Mouse (Mus musculus) heart, embryonic 11.5 days (tissue): ENCODE results near the gene Gm20498. TPM values are rescaled to one million over a fixed set of nuclear protein-coding genes. Genes with fewer than 3 reads are reported as not detected.
"Not testable (repeated sequence)": the region's sequence is repeated elsewhere in the genome, so short reads cannot be mapped to it uniquely, and the experiment has no call there.

ENCODE experiments used
- ATAC-seq: fragments of 200-750 bp; cut with Nextera tagmentation; replicated peaks from 2 replicates; pipeline ENCODE4 v1.8.0; 2017; ENCODE audit warnings: moderate library complexity; ENCODE audit not compliant: insufficient number of reproducible peaks, low FRiP score, low TSS enrichment
- H3K27ac ChIP-seq: fragments of 300-500 bp; sonication (generic); 2 replicates; pipeline ENCODE4 v1.5.1; 2014; ENCODE audit warnings: mild to moderate bottlenecking, low read depth, low read length
- H3K27me3 ChIP-seq: fragments of 300-500 bp; sonication (generic); 2 replicates; pipeline ENCODE4 v1.6.1; 2014; ENCODE audit warnings: mild to moderate bottlenecking, low read length, mixed read lengths; ENCODE audit not compliant: control insufficient read depth, insufficient read depth
- H3K36me3 ChIP-seq: fragments of 300-500 bp; sonication (generic); 2 replicates; pipeline ENCODE4 v1.6.1; 2014; ENCODE audit warnings: mild to moderate bottlenecking, low read length, moderate library complexity, mixed read lengths; ENCODE audit not compliant: control insufficient read depth, insufficient read depth
- H3K4me1 ChIP-seq: fragments of 300-500 bp; sonication (generic); 2 replicates; pipeline ENCODE4 v1.6.1; 2014; ENCODE audit warnings: low read length; ENCODE audit not compliant: control insufficient read depth, insufficient read depth
- H3K4me2 ChIP-seq: fragments of 300-500 bp; sonication (generic); 2 replicates; pipeline ENCODE4 v1.6.1; 2014; ENCODE audit warnings: mild to moderate bottlenecking, moderate library complexity
- H3K4me3 ChIP-seq: fragments of 300-500 bp; sonication (generic); 2 replicates; pipeline ENCODE4 v1.5.1; 2014; ENCODE audit warnings: low read depth, low read length
- H3K9ac ChIP-seq: fragments of 300-500 bp; sonication (generic); 2 replicates; pipeline ENCODE4 v1.6.1; 2014; ENCODE audit warnings: mild to moderate bottlenecking, low read depth, low read length, moderate library complexity
- H3K9me3 ChIP-seq: fragments of 300-500 bp; sonication (generic); replicated peaks from 2 replicates; pipeline ENCODE4 v1.6.1; 2016; ENCODE audit warnings: low read length; ENCODE audit not compliant: control insufficient read depth
- WGBS: fragments of 180-500 bp; shearing (Covaris S2); extraction: QIAGEN DNeasy Blood & Tissue Kit; methylation state at CpG from one replicate; pipeline ENCODE4 v1.1.7; 2014; ENCODE audit not compliant: insufficient replicate concordance; 5-methylcytosine and 5-hydroxymethylcytosine counted together
- polyA plus RNA-seq: library from polyadenylated mRNA; unstranded; fragments of >200 nt; fragmentation: Nextera tagmentation; extraction: Ambion mirVana; gene quantifications from 2 replicates; pipeline ENCODE4 v1.2.1, GENCODE M21; 2014

Gm20498 gene
- 32.9 and 36.3 TPM in 2 replicates for polyA plus RNA-seq

DNA sequence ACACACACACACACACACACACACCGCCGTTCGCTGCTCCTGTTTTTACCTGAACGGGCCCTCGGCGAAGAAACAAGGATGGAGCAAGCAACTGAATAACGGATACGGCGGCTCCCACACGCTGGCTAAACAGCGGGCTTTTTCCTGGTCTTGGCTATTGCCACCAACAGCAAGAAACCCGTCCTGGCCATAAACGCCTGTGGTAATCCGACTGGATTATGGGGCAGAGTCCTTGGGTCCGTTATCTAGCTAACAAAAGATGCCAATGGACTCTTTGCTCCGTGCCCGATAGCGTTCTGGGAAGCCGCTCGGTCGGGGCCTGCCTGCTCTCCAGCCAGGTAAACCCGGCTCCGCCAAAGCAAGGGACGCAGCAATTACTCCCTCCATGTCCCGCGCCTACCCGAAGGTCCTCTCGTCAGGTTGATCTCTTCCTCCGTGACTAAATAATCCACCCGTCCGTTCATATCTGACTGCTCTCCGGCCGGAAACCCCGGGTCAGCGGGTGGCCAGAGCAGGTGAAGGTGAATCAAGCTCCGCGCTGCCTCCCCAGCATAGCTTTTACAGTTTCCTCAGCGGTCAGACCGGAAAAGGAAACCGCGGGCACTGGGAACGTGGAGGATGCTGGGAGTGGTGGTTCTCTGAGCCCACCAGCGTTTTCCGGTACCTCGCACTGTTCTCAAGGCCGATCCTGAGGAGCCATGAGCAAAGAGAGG lies at the start of gene Gm20498, which contains the start of gene Synj2bp:
Gene Gm20498 (minus strand): TSS at position 590 of the 713 bp plus-strand sequence.
Gene Synj2bp (minus strand): TSS at position 596 of the 713 bp plus-strand sequence.
- Histone ChIP-seq H3K4me3 (peak within 1 kb of the TSS; percentile 66), H3K4me2 (peak within 1 kb of the TSS; percentile 66), H3K4me1 (peaks cover 5% of the 10 kb centered on the region; the same call in 1 of the 2 replicates), H3K27me3 (no peaks in the 10 kb centered on the region), H3K27ac (peak within 1 kb of the TSS; percentile 62), H3K9ac (peak within 1 kb of the TSS; percentile 76), H3K9me3 (no peaks in the 10 kb centered on the region), H3K36me3 (no peaks in the 10 kb centered on the region)
- peak; percentile 75 for ATAC-seq
- WGBS = under 1% methylated on average over 46 of the region's 46 CpGs

DNA sequence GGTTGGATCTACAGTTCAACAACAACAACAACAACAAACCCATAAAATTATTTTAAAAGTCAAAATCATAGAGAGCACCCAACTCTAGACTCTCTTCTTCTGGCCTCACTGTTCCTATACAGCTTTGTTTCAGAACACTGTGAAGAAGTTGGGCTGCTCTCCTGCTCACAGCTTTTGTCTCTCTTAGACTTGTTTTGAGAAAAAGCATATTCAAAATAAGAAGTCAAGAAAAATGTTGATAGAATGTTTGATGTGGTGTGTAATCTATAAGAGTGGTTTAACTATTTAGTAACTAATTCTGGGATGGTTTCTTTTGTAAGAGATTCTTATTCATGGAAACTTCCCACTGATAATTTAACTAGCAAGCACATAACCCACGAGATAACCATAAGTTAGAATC lies 35.7 kb upstream of the Gm20498 start, which contains the start of gene Adam21:
Gene Adam21 (minus strand): TSS at position 101 of the 400 bp plus-strand sequence.
- 94% methylated on average over 1 of the region's 1 CpGs for WGBS
- ATAC-seq = no peak
- Histone ChIP-seq H3K27ac (no peak within 1 kb of the TSS), H3K27me3 (no peaks in the 10 kb centered on the region), H3K4me1 (no peaks in the 10 kb centered on the region), H3K4me3 (no peak within 1 kb of the TSS), H3K9ac (no peak within 1 kb of the TSS), H3K36me3 (peaks cover 5% of the 10 kb centered on the region), H3K9me3 (no peaks in the 10 kb centered on the region), H3K4me2 (no peak within 1 kb of the TSS)

DNA sequence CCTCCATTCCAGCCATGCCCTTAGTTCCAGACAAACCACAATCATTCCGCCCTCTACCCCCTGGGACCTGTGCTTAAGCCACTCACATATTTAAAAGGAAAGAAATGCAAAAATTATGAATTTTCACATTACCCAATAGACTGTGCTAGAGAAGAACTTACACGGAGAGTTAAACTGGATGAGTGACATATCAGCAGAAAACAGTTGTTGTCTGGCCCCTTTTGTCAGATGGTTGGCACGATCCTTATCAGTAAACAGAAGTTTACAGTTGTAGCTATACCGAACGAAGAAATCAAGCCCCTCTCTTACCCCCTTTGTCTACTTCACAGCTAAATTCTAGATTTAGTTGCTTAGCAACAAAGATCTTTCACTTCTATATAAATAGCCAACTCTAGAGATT lies 35.2 kb upstream of the Gm20498 start:
- WGBS = 79% methylated on average over 5 of the region's 5 CpGs
- H3K4me2 ChIP-seq = no peak overlapping the region
- H3K9ac ChIP-seq = no peak overlapping the region
- no peaks in the 10 kb centered on the region for H3K27me3 ChIP-seq
- H3K27ac ChIP-seq = no peak overlapping the region
- peaks cover 5% of the 10 kb centered on the region for H3K36me3 ChIP-seq
- no peak overlapping the region for H3K4me3 ChIP-seq
- no peaks in the 10 kb centered on the region for H3K9me3 ChIP-seq
- H3K4me1 ChIP-seq = no peaks in the 10 kb centered on the region
- no peak for ATAC-seq

DNA sequence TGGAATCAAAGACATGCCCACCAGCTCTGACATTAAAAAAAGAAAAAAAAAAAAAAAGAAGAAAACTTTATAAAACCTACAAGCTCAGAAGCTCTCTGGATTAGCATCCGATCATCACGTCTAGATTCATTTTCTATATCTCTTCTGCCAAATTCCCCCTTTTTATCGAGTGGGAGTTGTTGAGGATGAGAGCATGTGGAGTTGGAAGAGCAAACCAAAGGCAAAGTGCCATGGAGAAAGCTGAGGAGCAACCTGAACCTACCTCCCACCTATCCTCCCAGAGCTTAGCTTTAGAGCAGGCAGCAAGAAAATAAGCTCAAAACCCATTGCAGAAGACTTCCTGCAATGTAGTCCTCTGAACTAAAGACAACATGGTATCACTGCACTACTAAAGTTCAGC lies 31.5 kb upstream of the Gm20498 start:
- Histone ChIP-seq H3K27me3 (no peaks in the 10 kb centered on the region), H3K4me1 (no peaks in the 10 kb centered on the region), H3K27ac (no peak overlapping the region), H3K36me3 (no peaks in the 10 kb centered on the region), H3K9me3 (no peaks in the 10 kb centered on the region), H3K9ac (no peak overlapping the region), H3K4me2 (no peak overlapping the region), H3K4me3 (no peak overlapping the region)
- 88% methylated on average over 3 of the region's 3 CpGs for WGBS
- no peak for ATAC-seq

DNA sequence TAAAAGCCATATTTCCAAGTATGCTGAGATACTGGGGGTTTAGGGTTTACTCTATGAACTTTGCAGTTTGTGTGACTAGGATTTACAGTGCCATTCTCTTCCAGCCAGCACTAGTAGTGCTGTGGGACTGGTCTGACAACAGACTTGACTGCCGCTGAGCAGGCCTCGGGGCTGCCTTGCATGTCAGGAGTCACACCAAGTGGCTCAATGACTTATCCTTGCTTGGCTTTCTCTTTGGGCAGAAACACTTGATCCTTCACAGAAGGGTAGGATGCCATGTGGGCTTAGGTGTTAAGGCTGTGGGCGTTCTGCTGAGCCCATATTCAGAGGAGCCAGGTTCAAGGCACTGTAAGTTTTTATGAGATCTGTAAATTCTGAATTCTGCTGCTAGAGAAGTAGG lies 16.6 kb upstream of the Gm20498 start:
- Histone ChIP-seq H3K27ac (no peak overlapping the region), H3K4me2 (no peak overlapping the region), H3K4me1 (no peaks in the 10 kb centered on the region), H3K9ac (no peak overlapping the region), H3K4me3 (no peak overlapping the region), H3K9me3 (no peaks in the 10 kb centered on the region), H3K27me3 (no peaks in the 10 kb centered on the region), H3K36me3 (no peaks in the 10 kb centered on the region)
- no peak for ATAC-seq
- 79% methylated on average over 3 of the region's 3 CpGs for WGBS

DNA sequence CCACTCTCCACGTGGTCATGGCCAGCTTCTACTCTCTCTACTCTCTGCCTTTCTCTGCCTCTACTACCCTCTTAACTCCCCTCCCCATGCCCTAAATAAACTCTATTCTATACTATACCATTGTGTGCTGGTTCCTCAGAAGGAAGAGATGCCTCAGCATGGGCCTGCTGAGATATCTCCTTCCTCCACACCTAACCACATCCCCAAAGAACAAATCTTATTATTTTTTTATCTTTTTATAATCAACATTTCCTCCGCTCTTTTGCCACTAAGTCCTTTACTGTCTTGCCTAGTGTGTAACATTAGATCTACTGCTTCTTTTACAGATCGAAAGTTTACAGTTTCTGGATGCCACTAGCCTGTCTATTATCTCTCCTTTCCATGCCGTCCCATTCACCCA lies 14.5 kb upstream of the Gm20498 start:
- H3K4me2 ChIP-seq = no peak overlapping the region
- 63% methylated on average over 4 of the region's 4 CpGs for WGBS
- H3K4me3 ChIP-seq = no peak overlapping the region
- ATAC-seq = no peak
- no peak overlapping the region for H3K9ac ChIP-seq
- no peaks in the 10 kb centered on the region for H3K27me3 ChIP-seq
- no peaks in the 10 kb centered on the region for H3K4me1 ChIP-seq
- no peaks in the 10 kb centered on the region for H3K36me3 ChIP-seq
- H3K9me3 ChIP-seq = no peaks in the 10 kb centered on the region
- no peak overlapping the region for H3K27ac ChIP-seq

DNA sequence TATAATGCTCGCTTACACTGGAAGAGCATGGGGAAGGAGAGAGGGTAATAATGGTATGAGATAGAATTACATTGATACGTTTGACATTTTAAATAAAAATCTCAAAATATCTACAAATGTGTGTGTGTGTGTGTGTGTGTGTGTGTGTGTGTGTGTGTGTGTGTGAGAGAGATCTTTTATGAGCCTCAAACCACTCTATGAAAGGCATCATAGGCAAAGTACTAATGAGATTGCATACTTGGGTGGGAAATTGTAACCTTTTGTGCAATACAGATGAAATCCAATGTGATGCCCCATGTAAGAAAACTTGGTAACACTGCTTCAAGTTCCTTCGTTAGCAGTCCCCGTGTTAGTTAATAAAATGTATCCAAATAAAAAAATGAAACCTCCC lies 319 bp upstream of the Gm20498 start:
- 40% methylated on average over 4 of the region's 4 CpGs for WGBS

DNA sequence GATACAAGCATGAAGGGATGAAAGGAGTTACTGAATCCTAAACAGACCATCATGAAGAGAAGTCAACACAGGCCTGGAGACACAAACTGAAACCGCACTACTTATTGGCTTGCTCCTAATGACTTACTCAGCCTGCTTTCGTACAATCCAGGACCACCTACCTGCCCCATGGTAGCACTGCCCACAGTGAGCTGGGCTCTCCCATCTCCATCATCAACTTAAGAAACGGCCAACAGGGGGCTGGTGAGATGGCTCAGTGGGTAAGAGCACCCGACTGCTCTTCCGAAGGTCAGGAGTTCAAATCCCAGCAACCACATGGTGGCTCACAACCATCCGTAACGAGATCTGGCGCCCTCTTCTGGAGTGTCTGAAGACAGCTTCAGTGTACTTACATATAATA lies 2.1 kb downstream of the Gm20498 start:
- not testable (repeated sequence) for H3K27ac ChIP-seq, H3K4me1 ChIP-seq, H3K27me3 ChIP-seq, ATAC-seq, H3K4me3 ChIP-seq, H3K4me2 ChIP-seq, H3K9ac ChIP-seq, H3K9me3 ChIP-seq, H3K36me3 ChIP-seq
- WGBS = 82% methylated on average over 5 of the region's 8 CpGs

More for the DNA sequence above, 319 bp upstream of the Gm20498 start:
- Histone ChIP-seq H3K9ac (peak overlapping the region; percentile 76), H3K4me1 (peaks cover 5% of the 10 kb centered on the region; the same call in 1 of the 2 replicates), H3K4me2 (peak overlapping the region; percentile 66), H3K27ac (peak overlapping the region; percentile 62; the same call in 1 of the 2 replicates), H3K27me3 (no peaks in the 10 kb centered on the region), H3K4me3 (peak overlapping the region; percentile 66), H3K36me3 (no peaks in the 10 kb centered on the region), H3K9me3 (no peaks in the 10 kb centered on the region)
- ATAC-seq = no peak

DNA sequence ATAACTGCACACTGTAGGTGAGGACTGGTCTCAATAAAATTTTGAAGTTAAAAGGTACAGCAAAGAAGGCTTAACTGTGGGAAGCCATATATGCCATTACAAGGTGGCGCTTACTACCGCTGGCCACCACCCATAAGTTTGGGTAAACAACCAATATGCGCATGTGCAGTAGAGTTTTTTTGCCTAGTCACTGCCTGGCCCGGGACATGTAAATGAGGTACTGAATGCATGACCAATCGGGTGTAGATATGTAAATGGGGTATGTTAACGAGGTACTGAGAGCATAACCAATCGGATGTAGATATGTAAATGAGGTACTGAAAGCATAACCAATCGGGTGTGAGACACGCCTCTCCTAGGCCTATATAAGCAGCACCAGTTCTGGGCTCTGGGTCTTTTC lies 35.8 kb downstream of the Gm20498 start:
- not testable (repeated sequence) for H3K9me3 ChIP-seq

More for the DNA sequence above, 35.8 kb downstream of the Gm20498 start:
- not testable (repeated sequence) for H3K27me3 ChIP-seq, ATAC-seq, H3K9ac ChIP-seq, H3K4me2 ChIP-seq, H3K4me1 ChIP-seq, H3K27ac ChIP-seq, H3K36me3 ChIP-seq, H3K4me3 ChIP-seq
- 96% methylated on average over 9 of the region's 9 CpGs for WGBS
